Mouse (Mus musculus): ENCODE results near the gene Ky. TPM values are rescaled to one million over a fixed set of nuclear protein-coding genes. Genes with fewer than 3 reads are reported as not detected.

The Ky gene
- polyA plus RNA-seq, 2 experiments from 2014 or later: 0.31 to 0.46 TPM

GRCm38 (mm10) chr9:102504716-102505378 lies 703 bp upstream of the Ky start:
- no peak for ATAC-seq

GRCm38 (mm10) chr9:102508315-102508714 lies 2.8 kb downstream of the Ky start:
- no peak for ATAC-seq

- no peak for ATAC-seq
Measured at GRCm38 (mm10) chr9:102511423-102511822, 5.9 kb downstream of the Ky start.

GRCm38 (mm10) chr9:102513578-102513977 lies 8.0 kb downstream of the Ky start:
- no peak for ATAC-seq

DNA sequence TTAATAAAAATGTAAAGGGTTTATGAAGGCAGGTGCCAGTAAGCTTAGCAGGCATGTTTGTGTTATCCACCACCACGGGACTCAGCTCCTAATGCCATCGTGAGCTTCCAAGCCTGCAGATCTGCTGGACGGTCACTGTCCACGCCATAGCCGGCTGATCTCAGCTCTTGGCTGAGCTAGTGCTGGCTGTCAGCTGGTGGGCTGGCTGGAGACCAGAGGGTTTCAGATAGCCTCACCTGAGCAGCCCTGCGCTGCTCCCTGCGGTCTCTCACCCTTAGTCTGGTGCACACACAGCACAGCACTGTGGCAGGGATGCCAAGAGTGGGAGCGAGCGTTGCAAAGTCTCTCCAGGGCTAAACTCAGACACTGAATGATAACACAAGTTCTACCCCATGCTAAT lies 12.9 kb downstream of the Ky start:
- ATAC-seq: no peak

DNA sequence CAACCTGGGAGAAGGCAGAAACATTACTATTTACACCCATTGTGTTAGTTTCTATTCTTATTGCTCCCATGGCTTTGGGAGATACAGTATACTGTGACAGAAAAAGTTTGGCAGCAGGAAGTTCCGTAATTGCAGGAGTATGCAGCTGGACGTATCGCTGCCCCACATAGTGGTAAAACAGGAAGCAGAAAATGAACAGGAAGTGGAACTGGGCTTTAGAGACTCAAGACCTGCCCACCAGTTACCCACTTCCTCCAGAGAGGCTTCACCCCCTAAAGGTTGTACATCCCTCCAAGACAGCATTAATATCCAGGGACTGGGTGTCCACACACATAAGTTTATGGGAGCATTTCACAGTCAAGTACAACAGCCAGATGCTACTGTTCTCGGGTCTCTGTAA lies 15.8 kb downstream of the Ky start:
- peak; percentile 43 for ATAC-seq

DNA sequence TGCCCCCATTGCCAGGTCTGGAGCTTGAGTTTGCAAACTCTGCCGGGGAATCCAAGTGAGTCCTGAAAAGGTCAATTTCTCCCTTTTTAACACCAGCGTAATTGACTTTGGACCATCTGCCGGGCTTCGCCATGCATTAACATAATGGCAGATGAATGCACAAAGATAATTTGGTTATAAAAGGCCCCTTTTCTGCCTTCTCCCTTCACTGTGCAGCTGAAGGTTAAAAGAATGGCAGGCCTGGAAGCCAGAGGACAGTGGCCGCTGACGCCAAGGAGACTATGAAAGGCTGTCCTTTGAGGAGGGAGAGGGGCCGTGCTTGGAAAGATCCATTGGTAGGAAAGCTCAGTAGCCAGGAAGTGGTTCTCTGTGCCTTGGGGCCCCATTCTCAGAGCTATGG lies 22.6 kb downstream of the Ky start:
- ATAC-seq: no peak

GRCm38 (mm10) chr9:102528561-102528960 lies 23.0 kb downstream of the Ky start:
- ATAC-seq: no peak

DNA sequence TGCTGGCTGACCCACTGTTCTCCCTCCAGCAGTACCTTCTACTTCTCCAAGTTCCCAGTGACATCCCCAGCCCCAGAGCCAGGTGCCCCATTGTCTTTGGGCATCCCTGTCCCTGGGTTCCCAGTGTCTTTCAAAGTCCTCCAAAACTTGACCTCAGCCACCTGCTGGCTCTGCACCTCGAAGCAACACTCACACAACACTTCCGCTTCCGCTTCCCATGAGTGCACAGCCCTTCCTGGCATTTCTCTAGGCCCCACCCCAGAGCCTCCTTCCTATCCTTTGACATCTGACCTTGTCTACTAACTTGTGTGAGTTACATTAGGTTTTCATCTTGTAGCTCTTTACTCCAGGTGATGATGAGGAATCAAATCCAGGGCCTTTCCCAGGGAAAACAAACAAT lies 23.5 kb downstream of the Ky start:
- no peak for ATAC-seq

- ATAC-seq: no peak
Measured at GRCm38 (mm10) chr9:102531051-102531892, 25.7 kb downstream of the Ky start.

GRCm38 (mm10) chr9:102536968-102537367 lies 31.4 kb downstream of the Ky start:
- no peak for ATAC-seq

- ATAC-seq: peak; percentile 95
Measured at GRCm38 (mm10) chr9:102539699-102540098, 34.1 kb downstream of the Ky start.

- peak; percentile 43 for ATAC-seq
Measured at GRCm38 (mm10) chr9:102541666-102542065, 36.1 kb downstream of the Ky start.

DNA sequence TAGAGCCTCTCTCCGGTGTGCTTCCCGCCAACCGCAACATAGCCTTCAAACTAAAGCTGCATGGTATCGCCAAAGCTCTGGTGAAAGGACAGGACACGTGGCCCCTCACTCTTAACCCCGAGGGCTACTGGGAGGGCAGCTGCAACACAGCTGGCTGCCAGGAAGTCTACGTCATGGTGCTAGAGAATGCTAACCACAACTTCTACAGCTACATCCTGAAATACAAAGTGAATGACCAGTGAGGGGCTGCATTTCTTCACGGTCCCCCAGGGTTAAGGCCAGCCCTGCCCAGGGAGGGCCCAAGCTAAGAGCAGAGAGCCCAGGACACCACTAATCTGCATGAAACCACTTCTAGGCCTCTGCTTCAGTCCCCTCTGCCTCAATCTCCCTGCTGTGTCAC lies 37.0 kb downstream of the Ky start:
- ATAC-seq: no peak

DNA sequence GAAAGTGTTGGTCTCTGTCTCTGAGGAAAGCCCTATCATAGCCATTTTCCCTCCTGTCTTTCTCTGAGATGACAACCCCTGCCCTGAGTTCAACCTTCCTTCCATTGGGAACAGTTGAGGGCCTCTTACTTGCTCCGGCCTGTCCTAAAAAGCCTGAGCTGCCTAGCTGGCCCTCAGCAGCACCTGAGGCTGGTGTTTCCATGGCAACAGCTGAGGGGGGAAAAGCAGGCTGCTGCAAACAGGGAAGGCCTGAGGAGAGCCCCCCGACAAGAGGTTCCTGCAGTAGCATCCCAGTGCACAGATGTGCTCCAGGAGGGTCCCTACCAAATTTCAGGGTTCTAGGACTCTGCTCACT lies 38.2 kb downstream of the Ky start:
- no peak for ATAC-seq

- no peak for ATAC-seq
Measured at GRCm38 (mm10) chr9:102544116-102544772, 38.7 kb downstream of the Ky start.

GRCm38 (mm10) chr9:102544773-102545366 lies 39.3 kb downstream of the Ky start:
- peak; percentile 53 for ATAC-seq

DNA sequence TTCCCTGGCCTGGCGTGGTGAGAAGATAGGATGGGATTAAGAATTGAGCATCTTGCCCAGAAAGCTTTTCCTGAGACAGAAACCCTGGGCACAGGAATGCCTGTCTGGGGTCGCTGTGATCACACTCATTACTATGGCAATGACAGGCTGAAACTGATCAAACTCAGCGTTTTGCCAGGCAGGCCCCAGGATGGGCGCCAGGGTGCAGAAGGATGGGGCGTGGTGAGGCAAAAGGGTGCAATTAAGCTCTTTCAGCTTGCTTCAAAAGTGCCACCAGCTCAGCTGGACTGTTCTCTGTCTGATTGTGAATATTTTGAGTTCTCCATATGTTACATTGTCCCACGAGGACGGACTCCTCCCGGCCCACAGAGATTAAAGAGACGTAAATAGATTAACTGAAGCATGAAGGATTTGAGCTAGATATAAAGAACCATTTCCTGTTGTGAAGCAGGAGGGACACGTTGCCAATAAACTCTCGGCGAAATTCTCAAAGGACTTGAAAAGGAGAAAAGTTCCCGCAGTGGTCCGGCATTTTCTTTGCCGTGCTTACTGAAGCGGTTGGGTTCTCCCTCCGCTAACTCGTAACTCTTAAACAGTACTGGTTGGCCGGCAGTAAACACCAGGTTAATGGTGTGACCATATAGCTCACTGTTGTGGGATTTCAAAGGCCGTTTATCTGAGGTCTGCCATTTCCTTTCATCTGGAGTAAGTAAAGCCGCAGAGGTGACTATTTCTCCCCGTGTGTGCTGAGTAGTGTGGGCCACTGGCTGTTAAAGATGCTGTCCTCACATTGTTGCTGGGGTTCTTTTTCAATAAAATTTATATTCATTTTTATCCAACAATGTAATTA lies 40.1 kb downstream of the Ky start:
- ATAC-seq: no peak

GRCm38 (mm10) chr9:102546256-102547027 lies 40.9 kb downstream of the Ky start:
- no peak for ATAC-seq

DNA sequence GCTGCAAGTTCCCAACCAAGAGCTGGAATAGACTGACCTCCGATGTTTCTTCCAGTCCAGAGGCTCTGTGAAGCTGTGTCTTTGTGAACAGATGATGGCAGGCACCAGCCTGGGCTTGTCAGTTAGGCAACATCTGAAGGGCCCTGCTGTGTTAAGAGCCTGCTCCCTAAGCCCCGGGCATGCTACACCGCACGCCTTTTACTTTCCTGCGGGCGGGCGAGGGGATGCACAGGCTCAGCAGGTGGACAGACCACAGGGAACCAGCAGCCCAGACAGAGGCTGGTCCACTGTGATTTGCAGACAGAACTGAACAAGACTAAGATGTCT lies 41.4 kb downstream of the Ky start:
- ATAC-seq: no peak

- ATAC-seq: no peak
Measured at GRCm38 (mm10) chr9:102549211-102549610, 43.7 kb downstream of the Ky start.

- no peak for ATAC-seq
Measured at GRCm38 (mm10) chr9:102551771-102552170, 46.2 kb downstream of the Ky start.
